Mouse (Mus musculus) heart, embryonic 15.5 days (tissue): ENCODE data around the gene Pld6. TPM values are rescaled to one million over a fixed set of nuclear protein-coding genes. Genes with fewer than 3 reads are reported as not detected.
A peak's percentile ranks its signal among the peaks of the same experiment; 100 is the strongest.

Experiments
- ATAC-seq: fragments of 200-750 bp; cut with Nextera tagmentation; replicated peaks from 2 replicates; pipeline ENCODE4 v1.8.0; 2017; ENCODE audit warnings: low read depth, moderate TSS enrichment; ENCODE audit not compliant: insufficient number of reproducible peaks, insufficient read depth, low FRiP score
- H3K27ac ChIP-seq: fragments of 300-500 bp; sonication (generic); 2 replicates; pipeline ENCODE4 v1.5.1; 2015; ENCODE audit warnings: mild to moderate bottlenecking, inconsistent platforms
- H3K27me3 ChIP-seq: fragments of 300-500 bp; sonication (generic); 2 replicates; pipeline ENCODE4 v1.6.1; 2015; ENCODE audit warnings: inconsistent platforms
- H3K36me3 ChIP-seq: fragments of 300-500 bp; sonication (generic); 2 replicates; pipeline ENCODE4 v1.6.1; 2015; ENCODE audit warnings: mild to moderate bottlenecking, inconsistent platforms
- H3K4me1 ChIP-seq: fragments of 300-500 bp; sonication (generic); replicated peaks from 2 replicates; pipeline ENCODE4 v1.6.1; 2015; ENCODE audit warnings: inconsistent platforms
- H3K4me2 ChIP-seq: fragments of 300-500 bp; sonication (generic); 2 replicates; pipeline ENCODE4 v1.6.1; 2015; ENCODE audit warnings: inconsistent platforms, mild to moderate bottlenecking, moderate library complexity
- H3K4me3 ChIP-seq: fragments of 300-500 bp; sonication (generic); 2 replicates; pipeline ENCODE4 v1.5.1; 2015; ENCODE audit warnings: mild to moderate bottlenecking, inconsistent platforms
- H3K9ac ChIP-seq: fragments of 300-500 bp; sonication (generic); 2 replicates; pipeline ENCODE4 v1.6.1; 2015; ENCODE audit warnings: mild to moderate bottlenecking, inconsistent platforms
- H3K9me3 ChIP-seq: fragments of 300-500 bp; sonication (generic); replicated peaks from 2 replicates; pipeline ENCODE4 v1.6.1; 2016; ENCODE audit warnings: inconsistent platforms
- WGBS: fragments of 180-500 bp; shearing (Covaris S2); methylation state at CpG from one replicate; pipeline ENCODE4 v1.1.7; 2015; ENCODE audit warnings: mixed read lengths; 5-methylcytosine and 5-hydroxymethylcytosine counted together
- polyA plus RNA-seq: library from polyadenylated mRNA; unstranded; fragments of >200 nt; fragmentation: Nextera tagmentation; extraction: Ambion mirVana; gene quantifications from 2 replicates; pipeline ENCODE4 v1.2.1, GENCODE M21; 2015

The Pld6 gene
- polyA plus RNA-seq, 1 experiment from 2014 or later, result 3.4 TPM

DNA sequence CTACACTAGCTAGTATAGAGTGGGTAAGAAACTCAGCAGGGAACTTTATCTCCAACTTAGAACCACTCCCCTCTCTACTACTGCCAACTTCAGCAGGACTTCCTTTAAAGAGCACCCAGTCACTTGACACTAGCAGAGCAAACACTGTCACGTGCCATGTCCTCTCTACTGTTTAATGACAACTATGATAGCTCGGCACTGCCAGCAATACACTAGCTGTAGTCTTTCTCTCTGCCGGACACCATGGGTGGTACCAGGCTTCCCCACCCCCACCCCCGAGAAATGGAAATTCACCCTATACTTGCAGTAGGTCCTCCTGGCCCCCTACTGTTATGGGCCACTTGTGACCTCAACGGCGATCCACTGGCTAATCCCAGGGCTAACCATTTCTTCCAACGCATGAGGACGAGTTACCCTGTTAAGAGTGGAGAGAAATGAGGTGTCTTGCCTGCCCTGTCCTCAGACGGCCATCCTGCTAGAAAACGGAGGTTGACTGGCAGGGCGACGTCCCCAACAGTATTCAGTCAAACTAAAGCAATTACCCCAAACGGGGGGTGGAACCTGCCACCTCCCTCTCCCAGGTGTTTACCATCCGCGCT is 21.7 kb upstream of the Pld6 start:
- peak overlapping the region; percentile 97 for H3K9ac ChIP-seq
- peak overlapping the region; percentile 99 for H3K27ac ChIP-seq
- no peaks in the 10 kb centered on the region for H3K9me3 ChIP-seq
- under 1% methylated on average over 15 of the region's 15 CpGs for WGBS
- ATAC-seq, result peak; percentile 78
- peaks cover 29% of the 10 kb centered on the region for H3K36me3 ChIP-seq
- peak overlapping the region; percentile 79 for H3K4me3 ChIP-seq
- H3K27me3 ChIP-seq, result no peaks in the 10 kb centered on the region
- H3K4me2 ChIP-seq, result peak overlapping the region; percentile 75
- H3K4me1 ChIP-seq, result peaks cover 16% of the 10 kb centered on the region

DNA sequence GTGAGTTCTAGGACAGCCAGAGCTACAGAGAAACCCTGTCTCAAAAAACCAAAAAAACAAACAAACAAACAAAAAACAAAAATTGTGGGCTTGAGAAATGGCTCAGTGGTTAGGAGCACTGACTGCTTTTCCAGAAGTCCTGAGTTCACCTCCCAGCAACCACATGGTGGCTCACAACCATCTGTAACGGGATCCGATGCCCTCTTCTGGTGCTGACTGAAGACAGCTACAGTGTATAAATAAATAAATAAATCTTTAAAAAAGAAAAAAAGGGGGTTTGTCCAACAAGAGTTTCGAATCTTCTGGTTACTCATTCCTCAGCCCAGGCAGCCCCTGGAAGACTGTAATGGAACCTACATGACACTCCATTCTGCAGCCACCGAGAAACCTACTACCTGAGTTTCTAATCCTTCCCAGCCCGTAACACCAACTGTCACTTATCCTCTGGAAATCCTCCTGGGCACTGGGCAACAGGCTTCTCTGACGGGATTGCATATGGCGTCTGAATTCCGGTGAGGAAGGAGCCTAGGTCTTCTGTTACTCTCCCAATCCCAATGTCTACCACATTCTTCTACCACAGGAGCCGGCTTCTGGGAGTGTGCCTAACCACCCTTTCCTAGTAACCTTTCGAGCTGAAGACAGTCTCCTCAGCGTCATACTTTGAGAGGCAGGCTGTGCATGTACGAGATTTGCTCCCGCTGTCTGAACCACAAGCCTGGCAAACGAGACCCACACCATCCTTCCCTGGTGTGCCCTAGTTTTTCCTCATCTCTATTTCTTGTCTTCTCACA is 20.9 kb upstream of the Pld6 start:
- Histone ChIP-seq H3K27ac (peak overlapping the region; percentile 99), H3K27me3 (no peaks in the 10 kb centered on the region), H3K4me3 (peak overlapping the region; percentile 79), H3K9ac (peak overlapping the region; percentile 97), H3K4me1 (peaks cover 16% of the 10 kb centered on the region), H3K9me3 (no peaks in the 10 kb centered on the region), H3K4me2 (peak overlapping the region; percentile 75), H3K36me3 (peaks cover 37% of the 10 kb centered on the region)
- ATAC-seq, result no peak
- WGBS, result 60% methylated on average over 14 of the region's 14 CpGs

- Histone ChIP-seq H3K4me1 (peaks cover 13% of the 10 kb centered on the region), H3K9me3 (no peaks in the 10 kb centered on the region), H3K36me3 (peaks cover 63% of the 10 kb centered on the region), H3K27me3 (no peaks in the 10 kb centered on the region), H3K4me3 (no peak overlapping the region), H3K4me2 (no peak overlapping the region), H3K27ac (no peak overlapping the region), H3K9ac (no peak overlapping the region)
- 87% methylated on average over 2 of the region's 2 CpGs for WGBS
- no peak for ATAC-seq
These were observed 18.2 kb upstream of the Pld6 start for GRCm38 (mm10) chr11:59805656-59806055.

DNA sequence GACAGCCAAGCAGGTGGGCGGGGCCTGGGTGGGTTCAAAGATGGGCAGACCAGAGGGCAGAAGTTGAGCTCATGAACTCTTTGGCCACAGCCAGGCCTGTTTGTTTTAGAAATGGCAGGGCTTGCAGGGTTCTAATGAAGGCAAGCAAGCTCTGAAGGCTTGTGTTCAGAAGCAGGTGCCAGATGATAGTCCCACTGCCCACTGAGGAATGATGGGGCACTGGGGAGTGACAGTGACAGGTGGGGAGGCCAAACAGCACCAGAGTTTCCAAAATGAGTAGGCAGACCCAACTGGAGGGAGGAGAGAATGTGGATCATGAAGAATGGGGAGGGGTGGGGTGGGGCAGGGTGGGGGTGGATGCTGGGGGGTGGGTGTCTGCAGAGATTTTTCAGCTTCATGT is 17.8 kb upstream of the Pld6 start:
- H3K9me3 ChIP-seq, result no peaks in the 10 kb centered on the region

GRCm38 (mm10) chr11:59804409-59805110 is 17.1 kb upstream of the Pld6 start:
- H3K27me3 ChIP-seq, result no peaks in the 10 kb centered on the region
- no peak for ATAC-seq
- 94% methylated on average over 22 of the region's 22 CpGs for WGBS
- no peak overlapping the region for H3K9ac ChIP-seq
- H3K4me2 ChIP-seq, result no peak overlapping the region
- no peaks in the 10 kb centered on the region for H3K9me3 ChIP-seq
- H3K4me3 ChIP-seq, result no peak overlapping the region
- peaks cover 11% of the 10 kb centered on the region for H3K4me1 ChIP-seq
- H3K27ac ChIP-seq, result no peak overlapping the region
- H3K36me3 ChIP-seq, result peaks cover 74% of the 10 kb centered on the region

More for the DNA sequence above, 17.8 kb upstream of the Pld6 start:
- Histone ChIP-seq H3K9ac (no peak overlapping the region), H3K4me1 (peaks cover 11% of the 10 kb centered on the region), H3K36me3 (peaks cover 67% of the 10 kb centered on the region), H3K27me3 (no peaks in the 10 kb centered on the region), H3K27ac (no peak overlapping the region), H3K4me2 (no peak overlapping the region), H3K4me3 (no peak overlapping the region)
- ATAC-seq, result no peak
- 86% methylated on average over 1 of the region's 1 CpGs for WGBS

GRCm38 (mm10) chr11:59803516-59803915 is 16.1 kb upstream of the Pld6 start:
- H3K27me3 ChIP-seq, result no peaks in the 10 kb centered on the region
- H3K9ac ChIP-seq, result no peak overlapping the region
- WGBS, result 78% methylated on average over 14 of the region's 14 CpGs
- ATAC-seq, result no peak
- H3K9me3 ChIP-seq, result no peaks in the 10 kb centered on the region
- no peak overlapping the region for H3K4me2 ChIP-seq
- peaks cover 84% of the 10 kb centered on the region for H3K36me3 ChIP-seq
- no peak overlapping the region for H3K27ac ChIP-seq
- H3K4me1 ChIP-seq, result peaks cover 7% of the 10 kb centered on the region
- no peak overlapping the region for H3K4me3 ChIP-seq

- ATAC-seq, result no peak
- Histone ChIP-seq H3K4me2 (no peak overlapping the region), H3K4me3 (no peak overlapping the region), H3K4me1 (no peaks in the 10 kb centered on the region), H3K27me3 (no peaks in the 10 kb centered on the region), H3K9me3 (no peaks in the 10 kb centered on the region), H3K9ac (no peak overlapping the region), H3K27ac (no peak overlapping the region), H3K36me3 (peaks cover 94% of the 10 kb centered on the region)
- 96% methylated on average over 8 of the region's 8 CpGs for WGBS
These were observed 14.4 kb upstream of the Pld6 start for GRCm38 (mm10) chr11:59801881-59802280.

GRCm38 (mm10) chr11:59800412-59800811 is 13.0 kb upstream of the Pld6 start:
- Histone ChIP-seq H3K9me3 (no peaks in the 10 kb centered on the region), H3K27ac (no peak overlapping the region), H3K4me3 (no peak overlapping the region), H3K4me1 (no peaks in the 10 kb centered on the region), H3K36me3 (peaks cover 96% of the 10 kb centered on the region), H3K4me2 (no peak overlapping the region), H3K27me3 (no peaks in the 10 kb centered on the region), H3K9ac (no peak overlapping the region)
- no peak for ATAC-seq
- 95% methylated on average over 10 of the region's 10 CpGs for WGBS

DNA sequence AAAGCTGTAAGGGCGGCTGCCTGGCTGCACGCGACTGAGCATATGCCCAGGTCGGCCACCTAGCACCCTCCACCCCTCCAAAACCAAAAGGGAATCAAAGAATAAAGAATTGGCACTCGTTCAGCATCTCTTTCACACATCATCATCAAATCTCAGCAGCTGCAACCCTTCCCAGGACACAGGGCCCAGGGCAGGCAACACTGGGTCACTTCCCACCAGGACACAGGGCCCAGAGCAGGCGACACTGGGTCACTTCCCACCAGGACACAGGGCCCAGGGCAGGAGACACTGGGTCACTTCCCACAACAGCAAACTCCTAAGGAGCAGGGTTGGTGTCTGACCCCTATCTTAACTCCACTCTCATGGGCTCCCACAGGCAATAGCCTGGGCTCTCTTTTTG is 5.9 kb upstream of the Pld6 start:
- Histone ChIP-seq H3K27me3 (no peaks in the 10 kb centered on the region), H3K4me2 (no peak overlapping the region), H3K4me3 (no peak overlapping the region), H3K9me3 (no peaks in the 10 kb centered on the region), H3K9ac (no peak overlapping the region), H3K36me3 (peaks cover 73% of the 10 kb centered on the region), H3K27ac (no peak overlapping the region), H3K4me1 (no peaks in the 10 kb centered on the region)
- ATAC-seq, result no peak
- WGBS, result 88% methylated on average over 6 of the region's 6 CpGs

- no peak for ATAC-seq
- Histone ChIP-seq H3K36me3 (peaks cover 33% of the 10 kb centered on the region), H3K9me3 (no peaks in the 10 kb centered on the region), H3K9ac (no peak overlapping the region), H3K4me1 (peaks cover 14% of the 10 kb centered on the region), H3K27me3 (0 out of 2 replicates have a peak, but pooled peaks cover 3% of the 10 kb centered on the region), H3K27ac (no peak overlapping the region), H3K4me3 (no peak overlapping the region), H3K4me2 (no peak overlapping the region)
- 76% methylated on average over 1 of the region's 1 CpGs for WGBS
These were observed 1.9 kb upstream of the Pld6 start for GRCm38 (mm10) chr11:59789311-59789710.

- H3K36me3 ChIP-seq, result peaks cover 7% of the 10 kb centered on the region
- peak overlapping the region; percentile 97 for H3K4me2 ChIP-seq
- ATAC-seq, result no peak
- peaks cover 16% of the 10 kb centered on the region for H3K4me1 ChIP-seq
- peak overlapping the region; percentile 67 for H3K9ac ChIP-seq
- peak overlapping the region; percentile 51 for H3K4me3 ChIP-seq
- no peak overlapping the region for H3K27ac ChIP-seq
- 49% methylated on average over 15 of the region's 15 CpGs for WGBS
- 0 out of 2 replicates have a peak, but pooled peaks cover 3% of the 10 kb centered on the region for H3K27me3 ChIP-seq
- H3K9me3 ChIP-seq, result no peaks in the 10 kb centered on the region
These were observed 824 bp downstream of the Pld6 start for GRCm38 (mm10) chr11:59786444-59787198.
